Mouse (Mus musculus) heart, adult 2 months (tissue): ENCODE results near the gene 1810009J06Rik. TPM values are rescaled to one million over a fixed set of nuclear protein-coding genes. Genes with fewer than 3 reads are reported as not detected.
"Not testable (repeated sequence)": the region's sequence is repeated elsewhere in the genome, so short reads cannot be mapped to it uniquely, and the experiment has no call there.

Source experiments
- DNase-seq, 2 experiments: peaks; one replicate each; pipeline ENCODE4 v3.0.0; 2021
- H3K27ac ChIP-seq: fragments of 200-600 bp; 2 replicates; pipeline ENCODE4 v1.8.1; 2022
- H3K27me3 ChIP-seq: fragments of 200-500 bp; 2 replicates; pipeline ENCODE4 v1.6.1; 2012; ENCODE audit warnings: mild to moderate bottlenecking, low read length, inconsistent platforms, mixed read lengths; ENCODE audit not compliant: control insufficient read depth, insufficient read depth
- H3K36me3 ChIP-seq: fragments of 200-500 bp; 2 replicates; pipeline ENCODE4 v1.6.1; 2012; ENCODE audit warnings: low read length, inconsistent platforms; ENCODE audit not compliant: control insufficient read depth, insufficient read depth
- H3K4me1 ChIP-seq: fragments of 200-500 bp; 2 replicates; pipeline ENCODE4 v1.6.1; 2011; ENCODE audit warnings: low read length; ENCODE audit not compliant: control insufficient read depth, insufficient read depth
- H3K4me3 ChIP-seq: fragments of 200-600 bp; 2 replicates; pipeline ENCODE4 v1.8.1; 2022
- H3K79me2 ChIP-seq: fragments of 200-500 bp; replicated peaks from 2 replicates; pipeline ENCODE4 v1.6.1; 2012; ENCODE audit warnings: mild to moderate bottlenecking, inconsistent platforms, low read length, moderate library complexity, mixed read lengths; ENCODE audit not compliant: control insufficient read depth, insufficient read depth
- H3K9ac ChIP-seq: fragments of 200-500 bp; 2 replicates; pipeline ENCODE4 v1.6.1; 2012; ENCODE audit warnings: low read depth, mild to moderate bottlenecking, control low read depth, inconsistent platforms, low read length, mixed read lengths
- CTCF ChIP-seq: fragments of 200-600 bp; IDR thresholded peaks from 2 replicates; pipeline ENCODE4 v1.8.1; 2022; ENCODE audit warnings: antibody characterized with exemption, mild to moderate bottlenecking, moderate library complexity
- EP300 ChIP-seq: fragments of 200-500 bp; IDR thresholded peaks from 2 replicates; pipeline ENCODE4 v1.6.1; 2011; ENCODE audit warnings: low read depth, low read length, control low read depth; ENCODE audit not compliant: insufficient read depth
- POLR2A ChIP-seq: fragments of 200-500 bp; IDR thresholded peaks from 2 replicates; pipeline ENCODE4 v1.6.1; 2011; ENCODE audit warnings: mild to moderate bottlenecking, low read depth, low read length, control low read depth; ENCODE audit not compliant: insufficient read depth
- WGBS: fragments of 180-500 bp; shearing (Covaris S2); methylation state at CpG from one replicate; pipeline ENCODE4 v1.1.7; 2018; 5-methylcytosine and 5-hydroxymethylcytosine counted together
- intact Hi-C: fragments of 180-260 bp; cut with DNase I; formaldehyde crosslinking; loops from one replicate; pipeline ENCODE4 v1.15.1; 2025
- long read RNA-seq: library from polyadenylated mRNA; stranded (forward); transcript quantifications from one replicate; pipeline ENCODE4 v2.0.0, GENCODE M21; 2021
- polyA plus RNA-seq: library from polyadenylated mRNA; depleted of rRNA; stranded (reverse); fragments of >200 nt; gene quantifications from 2 replicates; pipeline ENCODE4 v1.2.3, GENCODE M21; 2012; rRNA removed
- total RNA-seq, 2 experiments: library from RNA; stranded (reverse); gene quantifications; 2 replicates each; pipeline ENCODE4 v1.2.3; 2021

Gene 1810009J06Rik
- total RNA-seq = not detected
- not detected in 2 replicates for polyA plus RNA-seq
- long read RNA-seq = 0 reads

DNA sequence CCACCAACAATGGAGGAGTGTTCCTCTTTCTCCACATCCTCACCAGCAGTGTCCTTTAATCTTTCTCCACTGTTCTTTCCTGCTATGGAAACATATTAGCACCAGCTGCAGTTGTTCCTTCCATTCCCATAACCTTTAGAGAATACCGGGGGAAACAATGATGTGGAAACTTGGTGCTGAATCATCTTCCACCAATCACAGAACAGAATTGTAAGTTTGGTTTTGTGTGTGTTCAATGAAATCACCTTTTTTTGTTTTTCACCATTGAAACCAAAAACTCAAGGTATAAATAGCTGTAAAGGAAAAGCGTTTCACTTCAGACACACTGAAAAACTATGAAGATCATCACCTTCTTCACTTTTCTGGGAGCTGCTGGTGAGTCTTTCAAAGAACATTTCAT is at the start of gene 1810009J06Rik:
TSS of gene 1810009J06Rik (plus strand) at position 301 of the 400 bp plus-strand sequence.
- H3K36me3 ChIP-seq, H3K27me3 ChIP-seq, H3K9ac ChIP-seq, intact Hi-C loops, H3K4me1 ChIP-seq, H3K27ac ChIP-seq, H3K4me3 ChIP-seq, DNase-seq, H3K79me2 ChIP-seq: not testable (repeated sequence)
- WGBS = 73% methylated on average over 2 of the region's 2 CpGs

GRCm38 (mm10) chr6:40919954-40920353 is 44.6 kb upstream of the 1810009J06Rik start:
- H3K4me3 ChIP-seq = no peak overlapping the region
- H3K36me3 ChIP-seq = no peaks in the 10 kb centered on the region
- H3K79me2 ChIP-seq = no peaks in the 10 kb centered on the region
- H3K4me1 ChIP-seq = no peaks in the 10 kb centered on the region
- intact Hi-C loops = no loop called here
- H3K9ac ChIP-seq = no peak overlapping the region
- no peak for TF ChIP-seq POLR2A
- TF ChIP-seq CTCF = no peak
- TF ChIP-seq EP300 = no peak
- H3K27me3 ChIP-seq = no peaks in the 10 kb centered on the region
- DNase-seq = no peak
- no peak overlapping the region for H3K27ac ChIP-seq
- WGBS = 73% methylated on average over 4 of the region's 4 CpGs

- Histone ChIP-seq H3K27me3 (no peaks in the 10 kb centered on the region; the same call in 1 of the 2 replicates), H3K36me3 (no peaks in the 10 kb centered on the region), H3K27ac (no peak within 1 kb of the TSS), H3K9ac (no peak within 1 kb of the TSS), H3K79me2 (no peaks in the 10 kb centered on the region), H3K4me1 (no peaks in the 10 kb centered on the region), H3K4me3 (no peak within 1 kb of the TSS)
- intact Hi-C loops = no loop called here
- no peak for DNase-seq
- no peak for TF ChIP-seq EP300
- no peak for TF ChIP-seq POLR2A
- no peak for TF ChIP-seq CTCF
- 89% methylated on average over 10 of the region's 10 CpGs for WGBS
These were observed 24.1 kb upstream of the 1810009J06Rik start, which contains the start of gene 1700074P13Rik for GRCm38 (mm10) chr6:40940457-40940856. Gene 1700074P13Rik (minus strand): TSS chr6:40940557.

- Histone ChIP-seq H3K79me2 (no peaks in the 10 kb centered on the region), H3K4me3 (no peak within 1 kb of the TSS), H3K27ac (no peak within 1 kb of the TSS), H3K27me3 (no peaks in the 10 kb centered on the region), H3K36me3 (no peaks in the 10 kb centered on the region), H3K9ac (no peak within 1 kb of the TSS), H3K4me1 (no peaks in the 10 kb centered on the region)
- DNase-seq = no peak
- TF ChIP-seq CTCF = no peak
- TF ChIP-seq POLR2A = no peak
- no peak for TF ChIP-seq EP300
- intact Hi-C loops = no loop called here
These were observed 12.8 kb upstream of the 1810009J06Rik start, which contains the start of gene Gm4744 for GRCm38 (mm10) chr6:40951770-40952169. Gene Gm4744 (minus strand): TSS chr6:40951870.

DNA sequence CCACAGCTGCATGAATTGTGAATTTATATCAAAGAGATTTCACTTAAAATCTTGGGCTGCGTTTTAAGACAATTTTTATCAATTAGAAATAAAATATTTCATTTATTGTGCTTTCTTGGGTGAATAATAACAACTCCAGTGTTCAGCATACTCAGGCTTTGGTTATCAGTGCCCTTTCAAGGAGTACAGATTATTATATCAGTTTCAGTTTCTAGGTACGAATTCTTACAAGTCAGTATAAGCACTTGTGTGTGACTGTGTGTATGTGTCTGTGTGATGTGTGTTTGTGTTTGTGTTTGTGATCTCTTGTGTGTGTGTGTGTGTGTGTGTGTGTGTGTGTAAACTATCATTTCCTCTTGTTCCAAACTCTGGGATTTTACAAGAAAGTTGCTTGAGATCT is 10.8 kb upstream of the 1810009J06Rik start:
- DNase-seq = no peak
- Histone ChIP-seq H3K27ac (no peak overlapping the region), H3K36me3 (no peaks in the 10 kb centered on the region), H3K79me2 (no peaks in the 10 kb centered on the region), H3K9ac (no peak overlapping the region), H3K27me3 (no peaks in the 10 kb centered on the region), H3K4me3 (no peak overlapping the region), H3K4me1 (no peaks in the 10 kb centered on the region)
- intact Hi-C loops = no loop called here
- 31% methylated on average over 2 of the region's 2 CpGs for WGBS
- no peak for TF ChIP-seq POLR2A
- no peak for TF ChIP-seq EP300
- no peak for TF ChIP-seq CTCF

DNA sequence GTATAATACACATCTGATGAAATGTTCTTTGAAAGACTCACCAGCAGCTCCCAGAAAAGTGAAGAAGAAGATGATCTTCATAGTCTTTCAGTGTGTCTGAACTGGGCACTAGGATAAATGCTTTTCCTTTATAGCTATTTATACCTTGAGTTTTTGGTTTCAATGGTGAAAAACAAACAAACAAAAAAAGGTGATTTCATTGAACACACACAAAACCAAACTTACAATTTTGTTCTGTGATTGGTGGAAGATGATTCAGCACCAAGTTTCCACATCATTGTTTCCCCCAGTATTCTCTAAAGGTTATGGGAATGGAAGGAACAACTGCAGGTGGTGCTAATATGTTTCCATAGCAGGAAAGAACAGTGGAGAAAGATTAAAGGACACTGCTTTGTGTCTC is 34.8 kb downstream of the 1810009J06Rik start, which contains the start of gene Gm2663:
TSS of gene Gm2663 (minus strand) at position 101 of the 400 bp plus-strand sequence.
- H3K4me1 ChIP-seq, H3K27me3 ChIP-seq, H3K4me3 ChIP-seq, H3K79me2 ChIP-seq, DNase-seq, H3K27ac ChIP-seq, H3K9ac ChIP-seq, H3K36me3 ChIP-seq, intact Hi-C loops: not testable (repeated sequence)
